Mouse (Mus musculus) embryonic fibroblast, embryonic 13.5 days (primary cell): Measurements from ENCODE around the gene Erich6.

ENCODE experiments used
- CTCF ChIP-seq: IDR thresholded peaks from 2 replicates; pipeline ENCODE4 v1.5.1; 2011; ENCODE audit warnings: mild to moderate bottlenecking, control low read depth, low read length, moderate library complexity, borderline replicate concordance; ENCODE audit not compliant: insufficient read depth
- POLR2A ChIP-seq: IDR thresholded peaks from 2 replicates; pipeline ENCODE4 v1.6.1; 2011; ENCODE audit warnings: low read depth, mild to moderate bottlenecking, control low read depth, low read length, moderate library complexity

DNA sequence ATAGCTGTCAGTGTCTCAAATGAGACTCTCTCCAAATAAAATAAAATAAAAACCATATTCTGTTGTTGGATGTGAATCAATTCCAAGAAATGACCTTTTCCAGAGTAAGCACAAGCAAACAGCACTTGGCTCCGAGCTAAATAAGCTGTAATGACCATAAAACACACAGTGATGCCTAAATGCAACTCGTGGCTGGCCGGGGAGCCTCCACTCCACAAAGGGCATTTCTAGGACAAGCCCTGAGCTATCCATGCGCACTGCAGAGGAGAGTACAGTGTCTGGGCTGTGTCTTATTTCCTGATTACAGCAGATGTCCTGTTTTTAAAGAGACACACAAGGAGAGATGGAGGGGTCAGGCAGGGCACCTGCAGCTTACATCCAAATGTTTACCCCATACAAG lies 43.0 kb upstream of the Erich6 start:
- TF ChIP-seq POLR2A: no peak
- TF ChIP-seq CTCF: no peak
